Mouse (Mus musculus): ENCODE results near the gene Nsg1.

GRCm38 (mm10) chr5:38114526-38114925, 45.2 kb downstream of the Nsg1 start:
- TF ChIP-seq CTCF (IDR thresholded peaks at IDR 0.05) (no peak), EP300 (IDR thresholded peaks at IDR 0.05) (no peak)
